Mouse (Mus musculus): ENCODE results near the gene Prrt4. TPM values are rescaled to one million over a fixed set of nuclear protein-coding genes. Genes with fewer than 3 reads are reported as not detected.
"Not testable (repeated sequence)": the region's sequence is repeated elsewhere in the genome, so short reads cannot be mapped to it uniquely, and the experiment has no call there.

Gene Prrt4
- total RNA-seq (2014; rRNA removed) (under 0.01 TPM in 1 of 2 replicates, not detected in the other), polyA plus RNA-seq (2012; rRNA removed) (0.02 and 0.11 TPM in 2 replicates)

DNA sequence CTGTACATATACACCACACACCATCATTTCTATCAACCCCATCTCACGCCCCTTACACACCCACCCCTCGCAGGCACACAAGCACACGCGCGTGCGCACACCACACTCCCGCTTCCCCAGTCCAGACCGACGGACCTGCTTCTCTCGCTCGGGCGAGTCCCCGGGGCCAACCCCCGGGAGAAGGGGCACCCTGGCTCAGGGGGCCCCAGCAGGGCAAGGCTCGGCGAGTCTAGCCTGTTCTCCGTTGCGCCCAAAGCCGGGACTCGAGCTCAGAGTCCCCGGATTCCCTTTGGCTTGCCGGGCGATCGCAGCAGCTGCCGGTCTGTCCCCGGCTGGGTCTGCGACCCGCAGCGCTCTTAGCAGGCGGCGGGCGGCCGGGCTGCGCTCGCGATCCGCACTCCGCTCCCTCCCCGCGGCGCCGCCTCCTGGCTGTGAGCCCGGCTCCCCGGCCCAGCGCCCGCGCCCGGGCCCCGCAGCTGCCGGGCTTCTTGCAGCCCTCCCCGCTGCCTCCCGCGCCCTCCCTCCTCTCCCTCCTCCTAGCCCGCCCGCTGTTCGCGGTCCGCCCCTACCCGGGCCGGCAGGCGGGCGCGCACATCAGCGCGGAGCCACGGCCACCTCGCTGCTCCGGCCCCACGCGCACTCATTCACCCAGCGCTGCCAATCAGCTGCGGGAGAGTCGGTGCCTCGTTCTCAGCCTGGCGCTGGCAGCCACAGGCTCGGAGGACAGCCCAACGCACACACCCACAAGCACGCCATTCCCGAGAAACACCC is at the start of gene Prrt4:
Gene Prrt4 (minus strand): TSS at position 697 of the 771 bp plus-strand sequence.
- Histone ChIP-seq H3K4me1 (ENCODE audit: control insufficient read depth, insufficient read depth, low read length) (peaks cover 3% of the 10 kb centered on the region; the same call in 1 of the 2 replicates), H3K79me2 (ENCODE audit: control insufficient read depth, insufficient read depth, low read length) (no peaks in the 10 kb centered on the region), H3K27ac (replicated peaks; ENCODE audit: insufficient read depth, low read depth, low read length) (no peak within 1 kb of the TSS), H3K36me3 (ENCODE audit: control insufficient read depth, insufficient read depth, low read length) (no peaks in the 10 kb centered on the region), H3K4me3 (ENCODE audit: insufficient read depth, low read depth, low read length) (peak within 1 kb of the TSS; percentile 57; the same call in 1 of the 2 replicates), H3K9ac (ENCODE audit: low read depth, low read length) (peak within 1 kb of the TSS; percentile 17; the same call in 1 of the 2 replicates), H3K27me3 (ENCODE audit: control insufficient read depth, insufficient read depth, low read length) (peaks cover 16% of the 10 kb centered on the region)
- WGBS = 2% methylated on average over 72 of the region's 79 CpGs
- TF ChIP-seq CTCF (IDR thresholded peaks at IDR 0.05; ENCODE audit: low read depth, low read length) (no peak), POLR2A (IDR thresholded peaks at IDR 0.05; ENCODE audit: extremely low read depth, insufficient read depth, low read length) (no peak)
- DNase-seq (ENCODE audit: extremely low read depth, low read depth, low spot score) = no peak

DNA sequence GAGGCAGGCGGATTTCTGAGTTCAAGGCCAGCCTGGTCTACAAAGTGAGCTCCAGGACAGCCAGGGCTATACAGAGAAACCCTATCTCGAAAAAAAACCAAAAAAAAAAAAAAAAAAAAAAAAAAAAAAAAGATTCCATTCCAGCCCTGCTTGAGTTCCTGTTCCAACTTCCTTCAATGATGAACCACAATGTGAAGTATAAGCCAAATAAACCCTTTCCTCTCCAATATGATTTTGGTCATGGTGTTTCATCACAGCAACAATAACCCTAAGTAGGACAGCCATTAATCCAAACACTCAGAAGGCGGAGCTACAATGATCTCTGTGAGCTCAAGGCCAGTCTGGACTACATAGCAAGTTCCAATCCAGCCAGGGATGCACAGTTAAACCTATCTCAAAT is 38.3 kb upstream of the Prrt4 start:
- H3K27ac ChIP-seq (replicated peaks; ENCODE audit: insufficient read depth, low read depth, low read length); H3K9ac ChIP-seq (ENCODE audit: low read depth, low read length); H3K27me3 ChIP-seq (ENCODE audit: control insufficient read depth, insufficient read depth, low read length); H3K36me3 ChIP-seq (ENCODE audit: control insufficient read depth, insufficient read depth, low read length); H3K79me2 ChIP-seq (ENCODE audit: control insufficient read depth, insufficient read depth, low read length); H3K4me1 ChIP-seq (ENCODE audit: control insufficient read depth, insufficient read depth, low read length); DNase-seq (ENCODE audit: extremely low read depth, low read depth, low spot score); H3K4me3 ChIP-seq (ENCODE audit: insufficient read depth, low read depth, low read length): not testable (repeated sequence)
- WGBS = 81% methylated on average over 3 of the region's 3 CpGs

DNA sequence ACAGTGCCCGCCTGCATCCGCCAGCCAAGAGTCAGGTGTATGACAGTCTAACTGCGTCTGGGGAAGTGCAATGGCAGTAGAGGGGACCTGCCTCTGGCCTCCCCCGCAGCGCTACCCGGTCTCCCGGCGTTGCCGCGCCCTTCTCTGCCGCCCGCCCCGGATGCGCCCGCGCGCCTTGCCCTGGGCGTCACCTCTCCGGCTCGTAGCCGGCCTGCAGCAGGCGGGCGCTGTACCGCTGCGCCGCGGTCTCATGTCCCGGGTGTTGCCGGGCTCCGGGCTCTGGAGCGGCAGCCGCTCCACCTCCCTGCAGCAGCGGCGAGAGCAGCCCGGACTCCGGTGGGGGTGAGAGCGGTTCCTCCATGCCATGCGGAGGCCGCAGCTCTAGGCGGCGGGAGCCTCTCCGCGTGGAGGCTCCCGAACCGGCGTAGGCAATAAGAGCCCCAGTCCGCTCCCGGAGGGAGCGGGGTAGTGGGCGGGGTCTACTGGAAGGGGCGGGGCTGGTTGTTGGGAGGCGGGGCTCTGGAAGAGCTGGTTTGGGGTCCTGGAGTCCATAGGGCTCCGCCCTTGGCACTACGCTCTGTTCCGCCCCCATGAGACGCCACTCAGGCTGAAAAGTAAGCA is 36.6 kb upstream of the Prrt4 start, which contains the start of gene Impdh1:
Gene Impdh1 (minus strand): TSS at position 484 of the 621 bp plus-strand sequence.
- no peak for DNase-seq (ENCODE audit: extremely low read depth, low read depth, low spot score)
- Histone ChIP-seq H3K9ac (ENCODE audit: low read depth, low read length) (peak within 1 kb of the TSS; percentile 42), H3K36me3 (ENCODE audit: control insufficient read depth, insufficient read depth, low read length) (no peaks in the 10 kb centered on the region), H3K27ac (replicated peaks; ENCODE audit: insufficient read depth, low read depth, low read length) (no peak within 1 kb of the TSS), H3K27me3 (ENCODE audit: control insufficient read depth, insufficient read depth, low read length) (0 out of 2 replicates have a peak, but pooled peaks cover 3% of the 10 kb centered on the region), H3K79me2 (ENCODE audit: control insufficient read depth, insufficient read depth, low read length) (no peaks in the 10 kb centered on the region), H3K4me1 (ENCODE audit: control insufficient read depth, insufficient read depth, low read length) (peaks cover 4% of the 10 kb centered on the region; the same call in 1 of the 2 replicates), H3K4me3 (ENCODE audit: insufficient read depth, low read depth, low read length) (peak within 1 kb of the TSS; percentile 60)
- no peak for TF ChIP-seq POLR2A (IDR thresholded peaks at IDR 0.05; ENCODE audit: extremely low read depth, insufficient read depth, low read length)
- no peak for TF ChIP-seq CTCF (IDR thresholded peaks at IDR 0.05; ENCODE audit: low read depth, low read length)
- WGBS = 2% methylated on average over 54 of the region's 56 CpGs

DNA sequence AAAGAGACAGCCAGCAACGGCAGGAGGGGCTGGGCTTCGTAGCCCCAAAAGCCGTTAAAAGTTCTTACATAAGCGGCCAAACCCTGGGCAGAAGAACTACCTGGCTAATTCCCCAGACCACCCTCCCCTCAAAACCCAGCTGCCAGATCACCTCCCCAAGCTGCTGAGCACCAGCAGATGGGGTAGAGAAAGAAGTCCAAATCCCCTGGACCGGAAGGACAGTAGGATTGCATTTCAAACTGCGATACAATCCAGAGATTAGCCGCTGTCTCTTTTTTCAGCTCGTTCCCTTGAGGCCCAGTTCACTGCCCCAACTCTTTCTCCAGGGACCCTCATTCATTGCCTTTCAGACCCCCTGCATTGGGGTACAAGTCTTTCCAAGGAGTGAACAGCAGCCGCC is 35.8 kb upstream of the Prrt4 start:
- TF ChIP-seq POLR2A (IDR thresholded peaks at IDR 0.05; ENCODE audit: extremely low read depth, insufficient read depth, low read length) (no peak), CTCF (IDR thresholded peaks at IDR 0.05; ENCODE audit: low read depth, low read length) (no peak)
- no peaks in the 10 kb centered on the region for H3K79me2 ChIP-seq (ENCODE audit: control insufficient read depth, insufficient read depth, low read length)
- peak overlapping the region; percentile 60; the same call in 1 of the 2 replicates for H3K4me3 ChIP-seq (ENCODE audit: insufficient read depth, low read depth, low read length)
- H3K36me3 ChIP-seq (ENCODE audit: control insufficient read depth, insufficient read depth, low read length) = no peaks in the 10 kb centered on the region
- peaks cover 4% of the 10 kb centered on the region; the same call in 1 of the 2 replicates for H3K4me1 ChIP-seq (ENCODE audit: control insufficient read depth, insufficient read depth, low read length)
- no peak overlapping the region for H3K27ac ChIP-seq (replicated peaks; ENCODE audit: insufficient read depth, low read depth, low read length)
- H3K27me3 ChIP-seq (ENCODE audit: control insufficient read depth, insufficient read depth, low read length) = 0 out of 2 replicates have a peak, but pooled peaks cover 3% of the 10 kb centered on the region
- no peak for DNase-seq (ENCODE audit: extremely low read depth, low read depth, low spot score)
- H3K9ac ChIP-seq (ENCODE audit: low read depth, low read length) = no peak overlapping the region
- 34% methylated on average over 9 of the region's 9 CpGs for WGBS

DNA sequence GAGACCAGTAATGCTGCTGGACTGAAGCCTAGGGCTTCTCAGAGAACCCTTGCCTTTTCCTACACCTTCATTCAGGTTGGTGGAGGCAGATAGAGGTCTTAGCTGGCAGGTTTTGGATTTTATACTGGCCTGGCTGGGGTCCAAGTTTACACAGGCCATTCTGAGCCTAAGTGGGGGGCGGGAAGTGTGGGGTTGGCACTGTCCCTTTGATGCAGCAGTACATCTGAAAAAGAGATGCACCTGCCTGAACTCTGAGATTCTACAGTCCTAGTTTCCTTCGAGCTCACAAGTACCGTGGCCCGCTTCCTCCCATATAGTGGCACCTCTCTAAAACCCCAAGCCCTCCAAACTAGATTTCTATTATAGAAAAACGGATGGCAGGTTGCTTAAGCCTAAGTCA is 35.4 kb upstream of the Prrt4 start:
- H3K27me3 ChIP-seq (ENCODE audit: control insufficient read depth, insufficient read depth, low read length) = 0 out of 2 replicates have a peak, but pooled peaks cover 3% of the 10 kb centered on the region
- no peak overlapping the region for H3K4me3 ChIP-seq (ENCODE audit: insufficient read depth, low read depth, low read length)
- H3K27ac ChIP-seq (replicated peaks; ENCODE audit: insufficient read depth, low read depth, low read length) = no peak overlapping the region
- no peaks in the 10 kb centered on the region for H3K36me3 ChIP-seq (ENCODE audit: control insufficient read depth, insufficient read depth, low read length)
- H3K79me2 ChIP-seq (ENCODE audit: control insufficient read depth, insufficient read depth, low read length) = no peaks in the 10 kb centered on the region
- 64% methylated on average over 5 of the region's 5 CpGs for WGBS
- peaks cover 4% of the 10 kb centered on the region; the same call in 1 of the 2 replicates for H3K4me1 ChIP-seq (ENCODE audit: control insufficient read depth, insufficient read depth, low read length)
- TF ChIP-seq POLR2A (IDR thresholded peaks at IDR 0.05; ENCODE audit: extremely low read depth, insufficient read depth, low read length) (no peak), CTCF (IDR thresholded peaks at IDR 0.05; ENCODE audit: low read depth, low read length) (no peak)
- no peak overlapping the region for H3K9ac ChIP-seq (ENCODE audit: low read depth, low read length)
- DNase-seq (ENCODE audit: extremely low read depth, low read depth, low spot score) = no peak

Data from liver, adult 2 months (tissue).